Mouse (Mus musculus) C2C12 (cell line): Measurements from ENCODE around the gene Ppp1r18.

Experiments used
- CEBPB ChIP-seq: IDR thresholded peaks from one replicate; pipeline ENCODE4 v1.6.1; 2011; ENCODE audit warnings: low read depth, mild to moderate bottlenecking, control low read depth, moderate library complexity
- CTCF ChIP-seq: IDR thresholded peaks from one replicate; pipeline ENCODE4 v1.5.1; 2011; ENCODE audit not compliant: control insufficient read depth, insufficient read depth, insufficient read length
- FOSL1 ChIP-seq: IDR thresholded peaks from one replicate; pipeline ENCODE4 v1.8.0; 2011; ENCODE audit warnings: mild to moderate bottlenecking, low read length; ENCODE audit not compliant: poor library complexity, insufficient read depth, severe bottlenecking
- MAX ChIP-seq: IDR thresholded peaks from one replicate; pipeline ENCODE4 v1.6.1; 2011; ENCODE audit warnings: mild to moderate bottlenecking, control low read depth
- MYOD1 ChIP-seq: IDR thresholded peaks from one replicate; pipeline ENCODE4 v1.6.1; 2011; ENCODE audit warnings: low read depth; ENCODE audit not compliant: control insufficient read depth, insufficient read length
- MYOG ChIP-seq: IDR thresholded peaks from one replicate; pipeline ENCODE4 v1.6.1; 2011; ENCODE audit not compliant: control insufficient read depth, insufficient read length; ENCODE audit errors: extremely low read depth
- USF1 ChIP-seq: IDR thresholded peaks from one replicate; pipeline ENCODE4 v1.6.1; 2011; ENCODE audit warnings: low read depth, mild to moderate bottlenecking, control low read depth, moderate library complexity

DNA sequence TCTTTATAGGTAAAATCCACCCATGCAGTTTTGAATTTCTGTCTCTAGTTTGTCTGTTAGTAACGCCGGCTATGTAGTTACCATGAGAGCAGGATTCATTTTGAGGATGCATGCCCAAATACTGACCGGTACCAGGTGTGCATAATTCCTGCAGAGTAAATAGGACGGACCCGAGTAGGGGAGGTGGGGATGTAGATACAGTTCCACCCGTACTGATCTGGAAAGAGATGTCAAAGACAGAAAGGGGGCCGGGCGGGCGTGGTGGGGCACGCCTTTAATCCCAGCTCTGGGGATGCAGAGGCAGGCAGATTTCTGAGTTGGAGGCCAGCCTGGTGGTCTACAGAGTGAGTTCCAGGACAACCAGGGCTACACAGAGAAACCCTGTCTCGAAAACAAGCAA, 23.4 kb upstream of the Ppp1r18 start:
- no peak for TF ChIP-seq CTCF
- TF ChIP-seq MYOG, result no peak
- TF ChIP-seq FOSL1, result no peak
- no peak for TF ChIP-seq MAX
- TF ChIP-seq MYOD1, result no peak
- TF ChIP-seq USF1, result no peak
- TF ChIP-seq CEBPB, result no peak
